Mouse (Mus musculus): ENCODE measurements around the gene Tprn.

DNA sequence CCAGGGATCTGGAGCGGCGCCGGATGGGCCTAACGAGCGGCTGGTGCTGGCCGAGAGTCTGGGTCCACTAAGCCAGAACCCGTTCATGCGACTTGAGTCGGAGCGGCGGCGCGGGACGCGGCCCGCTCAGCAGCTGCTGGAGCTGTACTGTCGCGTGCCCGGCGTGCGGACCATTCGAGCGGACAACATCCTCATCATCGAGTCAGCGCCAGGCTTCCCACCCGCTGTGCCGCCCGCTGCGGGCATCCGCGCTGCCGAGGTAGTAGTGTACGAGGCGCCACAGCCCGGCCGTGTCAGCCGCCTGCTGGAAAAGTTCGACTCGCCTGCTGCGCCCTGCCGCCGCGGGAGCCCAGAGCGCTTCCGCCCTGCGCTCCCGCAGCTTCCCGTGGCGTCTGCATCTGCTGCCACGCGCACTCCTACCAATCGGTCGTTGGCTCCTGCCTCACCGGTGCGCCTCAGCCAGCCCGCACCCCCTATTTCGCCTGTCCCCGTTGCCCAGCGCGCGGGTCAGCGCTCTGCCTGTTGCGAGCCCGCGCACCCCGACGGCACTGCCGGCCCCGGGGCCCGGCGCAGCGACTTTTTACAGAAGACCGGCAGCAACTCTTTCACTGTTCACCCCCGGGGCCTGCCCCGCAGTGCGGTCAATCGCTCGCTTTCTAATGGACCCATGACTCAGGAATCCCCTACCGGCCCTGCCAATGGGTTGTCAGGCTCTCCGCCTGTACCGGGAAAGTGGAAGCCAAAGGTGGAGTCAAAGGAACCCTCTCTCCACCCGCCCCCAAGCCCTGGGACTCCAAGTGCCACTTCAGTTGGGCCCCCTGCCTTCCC is 591 bp downstream of the Tprn start:
- no peak for TF ChIP-seq CTCF (IDR thresholded peaks at IDR 0.05; ENCODE audit: control insufficient read depth, insufficient read depth, insufficient read length)
- no peak for TF ChIP-seq USF1 (IDR thresholded peaks at IDR 0.05; ENCODE audit: low read depth)
- TF ChIP-seq FOSL1 (IDR thresholded peaks at IDR 0.05; ENCODE audit: insufficient read depth, low read length, poor library complexity, severe bottlenecking) = no peak
- no peak for TF ChIP-seq CEBPB (IDR thresholded peaks at IDR 0.05; ENCODE audit: low read depth)

All from C2C12 (cell line).